In genomic region chr16:58612969-58613368, GRCm38 (mm10) we compare ENCODE assay signal across 18 mouse cellular contexts. TPM values are rescaled to one million over a fixed set of nuclear protein-coding genes. Genes with fewer than 3 reads are reported as not detected.
"Had no signal": no experiment of that assay in that cellular context is flagged by ENCODE, and none has a peak within 500 bp of the region (broad histone marks: within the 10 kb centered on the region; RNA-seq: fewer than 3 reads in every experiment).

No protein-coding gene starts in this region.

- H3K36me3 ChIP-seq: kidney, embryonic 15.5 days; limb, embryonic 15.5 days; liver, embryonic 12.5 days; midbrain, embryonic 10.5 days; midbrain, embryonic 15.5 days; neural tube, embryonic 12.5 days had no signal

- H3K27ac ChIP-seq: kidney, embryonic 15.5 days; limb, embryonic 15.5 days; liver, embryonic 12.5 days; midbrain, embryonic 10.5 days; midbrain, embryonic 15.5 days; neural tube, embryonic 12.5 days had no signal

- H3K27me3 ChIP-seq: kidney, embryonic 15.5 days; limb, embryonic 15.5 days; midbrain, embryonic 15.5 days; neural tube, embryonic 12.5 days had no signal

- ATAC-seq: liver, embryonic 12.5 days; midbrain, embryonic 15.5 days had no signal

- H3K4me1 ChIP-seq: kidney, embryonic 15.5 days; limb, embryonic 15.5 days; midbrain, embryonic 10.5 days; midbrain, embryonic 15.5 days; neural tube, embryonic 12.5 days had no signal

- H3K9me3 ChIP-seq: kidney, embryonic 15.5 days; limb, embryonic 15.5 days; liver, embryonic 12.5 days; midbrain, embryonic 10.5 days; midbrain, embryonic 15.5 days; neural tube, embryonic 12.5 days had no signal

- H3K9ac ChIP-seq: kidney, embryonic 15.5 days; limb, embryonic 15.5 days; liver, embryonic 12.5 days; lung, embryonic 14.5 days; midbrain, embryonic 15.5 days; neural tube, embryonic 12.5 days had no signal

- DNase-seq: kidney, adult 2 months; kidney, postnatal 14 days; layer of hippocampus, adult 9-11 months; layer of hippocampus, postnatal 36 days; lung, embryonic 14.5 days; lung, postnatal 14 days; right cerebral cortex, postnatal 14 days had no signal

- H3K4me3 ChIP-seq: kidney, embryonic 15.5 days; limb, embryonic 15.5 days; liver, embryonic 12.5 days; midbrain, embryonic 10.5 days; midbrain, embryonic 15.5 days; neural tube, embryonic 12.5 days had no signal

- H3K4me2 ChIP-seq: kidney, embryonic 15.5 days; limb, embryonic 15.5 days; liver, embryonic 12.5 days; lung, embryonic 14.5 days; midbrain, embryonic 15.5 days; neural tube, embryonic 12.5 days had no signal

RNA-seq across cellular contexts. Expression of gene Gm813, which starts 3.8 kb away (rescaled TPM):
- polyA plus RNA-seq: kidney, adult 2 months; kidney, embryonic 15.5 days; limb, embryonic 11.5 days; limb, embryonic 15.5 days; liver, embryonic 12.5 days; liver, embryonic 16.5 days; lung, embryonic 14.5 days; midbrain, embryonic 10.5 days; midbrain, embryonic 15.5 days; neural tube, embryonic 12.5 days; spleen, adult 2 months; stomach, embryonic 16.5 days; thymus, postnatal 0 days had no signal

RNA-seq across cellular contexts. Expression of gene E330017A01Rik, which starts 25.6 kb away (rescaled TPM):
- polyA plus RNA-seq: kidney, adult 2 months; kidney, embryonic 15.5 days; limb, embryonic 11.5 days; limb, embryonic 15.5 days; liver, embryonic 12.5 days; liver, embryonic 16.5 days; lung, embryonic 14.5 days; midbrain, embryonic 10.5 days; midbrain, embryonic 15.5 days; spleen, adult 2 months; stomach, embryonic 16.5 days; thymus, postnatal 0 days had no signal
